Mouse (Mus musculus) intestine, postnatal 0 days (tissue): ENCODE results near the gene Mtmr3. TPM values are rescaled to one million over a fixed set of nuclear protein-coding genes. Genes with fewer than 3 reads are reported as not detected.

ENCODE experiments used
- ATAC-seq: fragments of 200-750 bp; cut with Nextera tagmentation; 2 replicates; pipeline ENCODE4 v1.8.0; 2017; ENCODE audit warnings: mild to moderate bottlenecking, moderate TSS enrichment, moderate library complexity
- H3K27ac ChIP-seq: fragments of 300-500 bp; sonication (generic); 2 replicates; pipeline ENCODE4 v1.5.1; 2014; ENCODE audit warnings: mild to moderate bottlenecking, low read depth, low read length, moderate library complexity
- H3K27me3 ChIP-seq: fragments of 300-500 bp; sonication (generic); replicated peaks from 2 replicates; pipeline ENCODE4 v1.6.1; 2014; ENCODE audit warnings: low read length, mixed read lengths; ENCODE audit not compliant: control insufficient read depth, insufficient read depth
- H3K36me3 ChIP-seq: fragments of 300-500 bp; sonication (generic); 2 replicates; pipeline ENCODE4 v1.6.1; 2014; ENCODE audit warnings: mild to moderate bottlenecking, moderate library complexity; ENCODE audit not compliant: control insufficient read depth, insufficient read depth
- H3K4me1 ChIP-seq: fragments of 300-500 bp; sonication (generic); replicated peaks from 2 replicates; pipeline ENCODE4 v1.6.1; 2014; ENCODE audit warnings: antibody characterized with exemption, low read length, mixed read lengths; ENCODE audit not compliant: control insufficient read depth, insufficient read depth
- H3K4me2 ChIP-seq: fragments of 300-500 bp; sonication (generic); replicated peaks from 2 replicates; pipeline ENCODE4 v1.6.1; 2014; ENCODE audit warnings: low read depth, mild to moderate bottlenecking, moderate library complexity
- H3K4me3 ChIP-seq: fragments of 300-500 bp; sonication (generic); 2 replicates; pipeline ENCODE4 v1.5.1; 2014; ENCODE audit warnings: low read depth, low read length
- H3K9ac ChIP-seq: fragments of 300-500 bp; sonication (generic); 2 replicates; pipeline ENCODE4 v1.6.1; 2014; ENCODE audit warnings: mild to moderate bottlenecking, low read depth, low read length
- H3K9me3 ChIP-seq: fragments of 300-500 bp; sonication (generic); 2 replicates; pipeline ENCODE4 v1.6.1; 2016; ENCODE audit warnings: mixed run types; ENCODE audit not compliant: control insufficient read depth
- CTCF ChIP-seq: sonication (generic); IDR thresholded peaks from 2 replicates; pipeline ENCODE4 v1.5.1; 2016; ENCODE audit warnings: low read depth, mild to moderate bottlenecking, control low read depth, antibody characterized with exemption, moderate library complexity
- WGBS: fragments of 180-500 bp; shearing (Covaris S2); extraction: QIAGEN DNeasy Blood & Tissue Kit; methylation state at CpG from one replicate; pipeline ENCODE4 v1.1.7; 2014; 5-methylcytosine and 5-hydroxymethylcytosine counted together
- polyA plus RNA-seq: library from polyadenylated mRNA; unstranded; fragments of >200 nt; fragmentation: Nextera tagmentation; extraction: Ambion mirVana; gene quantifications from 2 replicates; pipeline ENCODE4 v1.2.1, GENCODE M21; 2015

Gene Mtmr3
- polyA plus RNA-seq, 1 experiment from 2014 or later, result 9.8 TPM

DNA sequence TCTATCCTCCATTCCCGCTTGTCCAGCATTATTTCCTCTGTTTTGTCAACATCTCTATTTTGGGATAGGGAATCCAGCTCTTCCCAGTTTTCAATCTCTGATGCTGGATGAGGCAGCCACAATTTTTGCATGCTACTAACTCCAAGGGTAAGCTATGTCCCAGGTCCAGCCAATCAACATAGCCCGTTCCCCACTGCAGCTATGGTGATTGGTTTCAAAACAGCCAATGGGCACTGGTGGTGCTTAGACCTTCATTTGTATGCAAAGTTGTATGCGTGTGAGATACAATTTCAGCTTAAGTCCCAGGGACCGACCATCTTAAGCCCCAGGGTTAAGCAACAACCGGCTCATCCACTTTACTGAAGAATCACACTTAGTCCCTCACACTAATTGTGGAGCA is 28.3 kb upstream of the Mtmr3 start:
- H3K36me3 ChIP-seq, result no peaks in the 10 kb centered on the region

DNA sequence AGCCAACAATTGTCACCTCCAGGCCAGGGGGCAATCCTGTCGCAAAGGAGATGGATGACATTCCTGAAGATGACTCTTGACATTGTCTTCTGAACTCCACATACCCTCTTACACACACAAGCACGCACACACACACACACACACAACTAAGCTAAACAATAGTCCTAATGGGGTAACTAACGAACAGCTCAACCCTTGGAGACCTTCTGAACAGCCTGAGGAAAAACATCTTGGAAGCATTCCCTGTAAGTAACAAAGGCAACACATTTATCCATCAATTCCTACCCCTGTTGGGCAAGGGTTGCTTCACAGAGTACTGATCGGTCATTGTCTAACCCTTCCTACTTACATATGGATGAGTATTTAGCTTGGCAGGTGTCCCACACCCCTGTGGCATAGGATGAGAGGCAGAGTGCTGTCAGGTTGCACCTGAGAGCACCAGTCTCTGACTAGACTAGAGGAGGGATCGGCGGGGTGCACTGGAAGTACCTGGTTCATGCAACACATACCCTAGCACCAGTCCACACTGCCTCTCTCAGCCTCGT is 27.9 kb upstream of the Mtmr3 start:
- no peak overlapping the region for H3K4me2 ChIP-seq
- H3K36me3 ChIP-seq, result no peaks in the 10 kb centered on the region
- H3K4me3 ChIP-seq, result no peak overlapping the region
- no peak overlapping the region for H3K9ac ChIP-seq
- no peaks in the 10 kb centered on the region for H3K4me1 ChIP-seq
- no peak for TF ChIP-seq CTCF
- H3K27ac ChIP-seq, result no peak overlapping the region
- no peak for ATAC-seq
- no peaks in the 10 kb centered on the region for H3K27me3 ChIP-seq
- no peaks in the 10 kb centered on the region for H3K9me3 ChIP-seq
- 67% methylated on average over 7 of the region's 7 CpGs for WGBS

More for the DNA sequence above, 28.3 kb upstream of the Mtmr3 start:
- Histone ChIP-seq H3K27me3 (no peaks in the 10 kb centered on the region), H3K9me3 (no peaks in the 10 kb centered on the region), H3K9ac (no peak overlapping the region), H3K4me1 (no peaks in the 10 kb centered on the region), H3K4me3 (no peak overlapping the region), H3K4me2 (no peak overlapping the region), H3K27ac (no peak overlapping the region)
- WGBS, result 66% methylated on average over 5 of the region's 5 CpGs
- TF ChIP-seq CTCF, result no peak
- no peak for ATAC-seq

DNA sequence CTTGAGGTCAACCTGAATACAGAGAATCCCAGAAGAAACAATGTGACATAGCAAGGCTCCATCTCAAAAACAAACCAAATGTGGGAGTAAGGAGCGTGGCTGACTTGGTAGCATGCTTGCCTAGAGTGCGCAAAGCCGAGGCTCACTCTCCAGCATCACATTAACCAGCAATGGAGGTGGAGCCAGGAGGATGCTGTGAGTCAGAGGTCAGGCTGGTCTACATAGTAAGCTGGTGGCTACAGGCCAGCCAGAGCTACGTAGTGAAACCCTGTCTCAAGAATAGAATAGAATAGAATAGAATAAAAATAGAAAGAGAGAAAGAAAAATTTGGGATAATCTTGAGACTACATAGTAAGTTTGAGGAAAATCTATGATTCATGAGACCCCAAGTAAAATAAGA is 27.2 kb upstream of the Mtmr3 start:
- Histone ChIP-seq H3K4me2 (no peak overlapping the region), H3K36me3 (no peaks in the 10 kb centered on the region), H3K9ac (no peak overlapping the region), H3K4me1 (no peaks in the 10 kb centered on the region), H3K4me3 (no peak overlapping the region), H3K9me3 (no peaks in the 10 kb centered on the region), H3K27ac (no peak overlapping the region), H3K27me3 (no peaks in the 10 kb centered on the region)
- ATAC-seq, result no peak
- 60% methylated on average over 4 of the region's 4 CpGs for WGBS
- no peak for TF ChIP-seq CTCF

DNA sequence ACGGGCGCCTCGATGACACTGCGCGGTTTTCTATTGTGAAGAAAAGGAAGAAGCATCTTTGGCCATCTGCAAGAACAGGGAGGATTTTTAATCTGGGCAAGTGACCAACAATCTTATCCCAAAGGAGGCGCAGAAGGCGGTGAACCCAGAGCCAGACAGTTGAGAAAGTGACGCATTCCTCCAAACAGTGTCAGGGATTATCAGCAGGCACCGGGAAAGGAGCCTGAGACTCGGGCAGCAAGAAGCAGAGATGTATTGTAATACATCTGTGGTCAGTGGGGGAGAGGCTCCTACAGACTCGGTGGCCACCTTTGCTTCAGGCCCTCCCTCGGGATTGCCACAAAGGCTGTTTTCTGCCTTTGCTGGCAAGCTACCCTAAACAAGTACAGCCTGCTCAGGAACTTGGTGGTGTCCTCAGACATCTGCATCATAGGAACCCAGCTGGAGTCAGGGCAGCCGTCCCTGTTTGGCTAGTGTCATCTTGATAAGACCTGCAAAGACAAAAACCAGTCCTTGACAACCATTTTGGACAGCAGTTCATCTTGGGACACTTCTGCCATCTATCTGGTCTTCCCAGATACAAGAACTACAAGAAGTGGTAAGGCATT is 25.9 kb upstream of the Mtmr3 start:
- no peak for TF ChIP-seq CTCF
- no peak overlapping the region for H3K4me2 ChIP-seq
- no peak overlapping the region for H3K4me3 ChIP-seq
- no peaks in the 10 kb centered on the region for H3K9me3 ChIP-seq
- no peaks in the 10 kb centered on the region for H3K27me3 ChIP-seq
- 47% methylated on average over 13 of the region's 13 CpGs for WGBS
- H3K4me1 ChIP-seq, result no peaks in the 10 kb centered on the region
- no peak for ATAC-seq
- no peak overlapping the region for H3K9ac ChIP-seq
- no peak overlapping the region for H3K27ac ChIP-seq
- H3K36me3 ChIP-seq, result no peaks in the 10 kb centered on the region

DNA sequence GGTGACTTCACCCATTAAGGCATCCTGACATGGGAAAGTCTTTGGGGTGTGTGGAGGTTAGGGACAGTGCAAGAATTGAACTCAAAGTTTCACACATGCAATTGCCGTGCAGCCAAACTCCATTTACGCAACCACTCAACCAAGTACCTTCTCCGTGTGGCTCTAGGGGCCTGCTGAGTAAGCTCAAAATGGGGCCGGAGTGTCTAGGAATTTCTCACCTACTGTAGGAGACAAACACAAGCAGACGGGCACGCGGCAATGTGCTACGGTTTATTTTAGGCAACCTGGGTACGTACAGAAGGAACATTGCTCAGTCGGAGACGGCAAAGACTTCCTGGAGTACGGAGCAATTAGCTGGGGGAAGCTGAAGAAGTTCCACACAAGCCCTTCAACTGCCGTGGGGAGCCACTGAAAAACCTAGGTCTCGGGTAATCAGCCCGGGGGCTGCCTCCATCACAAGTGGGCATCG is 25.4 kb upstream of the Mtmr3 start, which contains the start of gene Gm11032:
Gene Gm11032, plus strand, starts transcription at position 51 of the 469 bp plus-strand sequence.
- Histone ChIP-seq H3K9ac (no peak within 1 kb of the TSS), H3K4me2 (no peak within 1 kb of the TSS), H3K9me3 (no peaks in the 10 kb centered on the region), H3K27ac (no peak within 1 kb of the TSS), H3K36me3 (no peaks in the 10 kb centered on the region), H3K27me3 (no peaks in the 10 kb centered on the region), H3K4me3 (no peak within 1 kb of the TSS), H3K4me1 (no peaks in the 10 kb centered on the region)
- WGBS, result 71% methylated on average over 16 of the region's 16 CpGs
- ATAC-seq, result no peak
- no peak for TF ChIP-seq CTCF

- no peak for TF ChIP-seq CTCF
- 65% methylated on average over 2 of the region's 2 CpGs for WGBS
- H3K27ac ChIP-seq, result no peak overlapping the region
- H3K9me3 ChIP-seq, result no peaks in the 10 kb centered on the region
- no peaks in the 10 kb centered on the region for H3K4me1 ChIP-seq
- H3K4me3 ChIP-seq, result no peak overlapping the region
- no peak overlapping the region for H3K9ac ChIP-seq
- H3K27me3 ChIP-seq, result no peaks in the 10 kb centered on the region
- no peaks in the 10 kb centered on the region for H3K36me3 ChIP-seq
- no peak for ATAC-seq
- no peak overlapping the region for H3K4me2 ChIP-seq
Measured at GRCm38 (mm10) chr11:4611904-4612303, 17.2 kb upstream of the Mtmr3 start.
